Mouse (Mus musculus) bone marrow, adult 2 months (tissue): ENCODE measurements at regions not wholly inside any gene's neighbourhood (a gene's known extent, or its start where the extent isn't known, plus 50 kb on each side); places are given as distances from the start of the nearest gene placed in this dataset.

Experiments used
- CTCF ChIP-seq: fragments of 200-500 bp; IDR thresholded peaks from 2 replicates; pipeline ENCODE4 v1.5.1; 2011; ENCODE audit warnings: low read length, control low read depth; ENCODE audit not compliant: control insufficient read depth, insufficient read depth
- POLR2A ChIP-seq: fragments of 200-500 bp; IDR thresholded peaks from 2 replicates; pipeline ENCODE4 v1.6.1; 2011; ENCODE audit warnings: low read depth, mild to moderate bottlenecking, control low read depth, low read length, borderline replicate concordance; ENCODE audit not compliant: control insufficient read depth

- TF ChIP-seq POLR2A (no peak), CTCF (no peak)
Measured at GRCm38 (mm10) chr11:109005681-109006080, 85.5 kb downstream of the Axin2 start.
